Mouse (Mus musculus): ENCODE measurements around the gene Syna. TPM values are rescaled to one million over a fixed set of nuclear protein-coding genes. Genes with fewer than 3 reads are reported as not detected.

Syna gene
- polyA plus RNA-seq (2015; fragmentation: Nextera tagmentation; extraction: Ambion mirVana) = 0.41 and 0.86 TPM in 2 replicates

DNA sequence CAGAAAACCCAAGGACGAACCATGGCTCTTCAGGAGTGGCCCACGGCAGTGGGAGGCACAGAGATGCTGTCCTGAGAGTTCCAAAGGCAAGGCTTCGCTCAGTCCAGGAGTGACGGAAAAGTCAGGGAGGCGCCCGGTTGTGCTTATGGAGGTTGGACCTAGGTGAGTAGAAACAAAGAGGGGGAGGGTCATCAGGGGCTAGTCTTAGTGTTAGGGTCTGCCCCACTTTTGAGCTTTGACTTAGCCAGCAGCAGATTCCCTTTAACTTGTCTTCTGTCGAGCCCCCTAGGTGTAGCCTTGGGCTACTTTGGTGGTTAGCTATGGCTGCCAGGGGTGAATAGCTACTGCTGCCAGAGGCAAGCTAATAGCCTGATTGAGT is at the start of gene Syna:
Gene Syna, minus strand, starts transcription at position 101 of the 379 bp plus-strand sequence.
- Histone ChIP-seq H3K9me3 (ENCODE audit: control insufficient read depth, low read length) (no peaks in the 10 kb centered on the region), H3K4me3 (replicated peaks; ENCODE audit: low read length) (no peak within 1 kb of the TSS), H3K27ac (ENCODE audit: low read length) (no peak within 1 kb of the TSS), H3K4me2 (ENCODE audit: low read length) (no peak within 1 kb of the TSS), H3K36me3 (ENCODE audit: control insufficient read depth, insufficient read depth) (no peaks in the 10 kb centered on the region), H3K4me1 (replicated peaks; ENCODE audit: control insufficient read depth, insufficient read depth, low read length) (peaks cover 15% of the 10 kb centered on the region), H3K27me3 (replicated peaks; ENCODE audit: control insufficient read depth, insufficient read depth, low read length) (no peaks in the 10 kb centered on the region), H3K9ac (replicated peaks; ENCODE audit: low read depth, low read length) (no peak within 1 kb of the TSS)
- no peak for ATAC-seq
- WGBS = 88% methylated on average over 7 of the region's 7 CpGs

DNA sequence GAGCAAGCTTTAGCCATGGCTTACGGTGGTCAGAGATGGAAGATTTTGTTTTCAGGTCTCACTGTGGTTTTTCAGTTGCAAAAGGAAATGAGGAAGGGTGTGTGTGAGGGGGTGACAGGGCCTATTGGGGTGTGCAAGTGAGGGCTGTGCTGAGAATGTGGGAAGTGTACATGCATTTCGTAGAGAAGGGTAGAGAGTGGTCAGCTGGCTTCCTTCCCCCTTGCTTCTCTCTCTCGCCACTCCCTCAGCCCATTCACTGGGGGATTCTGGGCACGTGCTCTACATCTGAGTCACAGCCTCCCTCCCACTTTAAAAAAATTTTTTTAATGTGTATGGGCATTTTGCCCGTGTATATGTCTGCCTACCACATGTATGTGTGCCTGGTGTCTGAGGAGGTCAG is 47.1 kb upstream of the Syna start:
- no peak overlapping the region for H3K4me2 ChIP-seq (ENCODE audit: low read length)
- no peak overlapping the region for H3K9ac ChIP-seq (replicated peaks; ENCODE audit: low read depth, low read length)
- H3K27me3 ChIP-seq (replicated peaks; ENCODE audit: control insufficient read depth, insufficient read depth, low read length) = no peaks in the 10 kb centered on the region
- H3K4me1 ChIP-seq (replicated peaks; ENCODE audit: control insufficient read depth, insufficient read depth, low read length) = no peaks in the 10 kb centered on the region
- 79% methylated on average over 5 of the region's 5 CpGs for WGBS
- no peak overlapping the region for H3K4me3 ChIP-seq (replicated peaks; ENCODE audit: low read length)
- no peak for ATAC-seq
- H3K36me3 ChIP-seq (ENCODE audit: control insufficient read depth, insufficient read depth) = no peaks in the 10 kb centered on the region
- H3K9me3 ChIP-seq (ENCODE audit: control insufficient read depth, low read length) = no peaks in the 10 kb centered on the region
- no peak overlapping the region for H3K27ac ChIP-seq (ENCODE audit: low read length)

DNA sequence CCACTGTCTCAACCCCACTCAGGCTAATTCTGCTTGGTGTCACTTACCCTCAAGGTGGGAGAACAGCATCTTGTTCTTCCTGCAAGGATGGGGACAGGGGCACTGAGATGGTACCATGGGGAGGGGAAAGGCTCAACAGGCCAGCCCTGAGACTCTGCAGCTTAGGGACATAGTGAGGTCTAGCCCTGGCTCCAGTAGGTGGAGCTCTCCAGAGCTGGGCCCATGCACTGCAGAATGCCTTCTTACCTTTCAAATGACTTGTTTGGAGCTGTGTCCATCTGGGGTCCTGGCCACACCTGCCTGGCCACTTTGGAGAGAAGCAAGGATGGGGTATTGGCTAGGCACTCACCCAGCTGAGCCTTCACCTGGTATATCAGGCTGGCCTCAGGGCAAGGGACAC is 46.3 kb upstream of the Syna start:
- no peaks in the 10 kb centered on the region for H3K27me3 ChIP-seq (replicated peaks; ENCODE audit: control insufficient read depth, insufficient read depth, low read length)

DNA sequence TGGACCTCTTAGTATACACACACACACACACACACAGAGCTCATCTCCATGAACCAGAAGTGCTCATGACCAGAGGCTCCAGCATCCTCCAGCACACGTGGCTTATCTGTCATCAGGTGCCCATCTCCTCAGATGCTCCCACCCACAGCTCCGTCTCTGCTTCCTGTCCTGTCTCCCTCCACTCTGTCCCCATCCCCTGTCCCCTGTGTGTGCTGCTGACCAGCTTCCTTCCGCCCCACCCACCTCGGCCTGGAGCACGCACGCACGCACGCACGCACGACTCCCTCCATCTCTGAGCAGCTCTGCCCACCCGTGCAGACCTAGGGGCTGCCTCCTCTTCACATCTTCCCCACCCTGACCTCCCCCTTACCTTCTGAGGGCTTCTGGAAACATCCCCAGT is 44.4 kb upstream of the Syna start:
- no peaks in the 10 kb centered on the region for H3K4me1 ChIP-seq (replicated peaks; ENCODE audit: control insufficient read depth, insufficient read depth, low read length)
- WGBS = 90% methylated on average over 11 of the region's 11 CpGs
- H3K27me3 ChIP-seq (replicated peaks; ENCODE audit: control insufficient read depth, insufficient read depth, low read length) = no peaks in the 10 kb centered on the region
- no peak overlapping the region for H3K4me3 ChIP-seq (replicated peaks; ENCODE audit: low read length)
- ATAC-seq = no peak
- no peaks in the 10 kb centered on the region for H3K36me3 ChIP-seq (ENCODE audit: control insufficient read depth, insufficient read depth)
- H3K9me3 ChIP-seq (ENCODE audit: control insufficient read depth, low read length) = no peaks in the 10 kb centered on the region
- no peak overlapping the region for H3K9ac ChIP-seq (replicated peaks; ENCODE audit: low read depth, low read length)
- H3K4me2 ChIP-seq (ENCODE audit: low read length) = no peak overlapping the region
- H3K27ac ChIP-seq (ENCODE audit: low read length) = no peak overlapping the region

More for the DNA sequence above, 46.3 kb upstream of the Syna start:
- H3K4me2 ChIP-seq (ENCODE audit: low read length) = no peak overlapping the region
- no peaks in the 10 kb centered on the region for H3K36me3 ChIP-seq (ENCODE audit: control insufficient read depth, insufficient read depth)
- no peak for ATAC-seq
- H3K4me1 ChIP-seq (replicated peaks; ENCODE audit: control insufficient read depth, insufficient read depth, low read length) = no peaks in the 10 kb centered on the region
- H3K9ac ChIP-seq (replicated peaks; ENCODE audit: low read depth, low read length) = no peak overlapping the region
- no peak overlapping the region for H3K4me3 ChIP-seq (replicated peaks; ENCODE audit: low read length)
- H3K27ac ChIP-seq (ENCODE audit: low read length) = no peak overlapping the region
- no peaks in the 10 kb centered on the region for H3K9me3 ChIP-seq (ENCODE audit: control insufficient read depth, low read length)

DNA sequence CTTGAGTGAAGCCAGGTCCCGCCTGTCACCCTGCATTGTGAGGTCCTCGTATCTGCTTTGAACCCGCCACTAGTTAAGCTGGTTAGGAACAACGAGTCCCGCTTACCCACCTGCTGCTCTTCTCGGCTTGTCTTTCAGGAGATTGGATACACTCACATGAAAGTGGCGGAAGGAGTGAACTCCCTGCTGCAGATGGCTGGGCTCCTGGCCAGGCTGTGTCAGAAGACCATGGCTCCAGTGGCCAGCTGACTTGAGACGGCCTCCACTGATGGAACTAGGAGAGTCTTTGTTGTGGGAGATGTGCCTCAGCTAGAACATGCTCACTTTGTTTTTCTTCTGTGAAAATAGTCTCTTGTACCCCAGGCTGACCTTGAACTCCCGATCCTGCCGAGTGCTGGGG is 37.7 kb upstream of the Syna start:
- H3K4me3 ChIP-seq (replicated peaks; ENCODE audit: low read length) = no peak overlapping the region
- no peak overlapping the region for H3K27ac ChIP-seq (ENCODE audit: low read length)
- peaks cover 15% of the 10 kb centered on the region for H3K36me3 ChIP-seq (ENCODE audit: control insufficient read depth, insufficient read depth)
- no peaks in the 10 kb centered on the region for H3K27me3 ChIP-seq (replicated peaks; ENCODE audit: control insufficient read depth, insufficient read depth, low read length)
- no peak for ATAC-seq
- no peak overlapping the region for H3K4me2 ChIP-seq (ENCODE audit: low read length)
- no peaks in the 10 kb centered on the region for H3K4me1 ChIP-seq (replicated peaks; ENCODE audit: control insufficient read depth, insufficient read depth, low read length)
- H3K9ac ChIP-seq (replicated peaks; ENCODE audit: low read depth, low read length) = no peak overlapping the region
- H3K9me3 ChIP-seq (ENCODE audit: control insufficient read depth, low read length) = no peaks in the 10 kb centered on the region
- WGBS = 75% methylated on average over 10 of the region's 10 CpGs

DNA sequence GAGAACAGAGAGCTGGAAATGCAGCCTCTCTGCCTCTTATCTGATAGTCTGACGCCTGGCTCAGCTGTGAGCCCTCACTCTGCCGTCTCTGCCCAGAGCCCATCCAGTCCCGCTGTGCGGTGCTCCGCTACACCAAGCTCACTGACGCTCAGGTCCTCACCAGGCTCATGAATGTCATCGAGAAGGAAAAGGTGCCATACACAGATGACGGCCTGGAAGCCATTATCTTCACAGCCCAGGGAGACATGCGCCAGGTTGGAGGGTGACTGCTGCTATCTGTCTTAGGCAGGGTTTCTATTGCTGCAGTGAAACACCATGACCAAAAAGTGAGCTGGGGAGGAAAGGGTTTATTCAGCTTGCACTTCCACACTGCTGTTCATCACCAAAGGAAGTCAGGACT is 33.1 kb upstream of the Syna start:
- H3K27ac ChIP-seq (ENCODE audit: low read length) = no peak overlapping the region
- no peak overlapping the region for H3K4me2 ChIP-seq (ENCODE audit: low read length)
- 82% methylated on average over 9 of the region's 9 CpGs for WGBS
- no peak overlapping the region for H3K9ac ChIP-seq (replicated peaks; ENCODE audit: low read depth, low read length)
- ATAC-seq = no peak
- H3K4me3 ChIP-seq (replicated peaks; ENCODE audit: low read length) = no peak overlapping the region
- no peaks in the 10 kb centered on the region for H3K9me3 ChIP-seq (ENCODE audit: control insufficient read depth, low read length)
- H3K4me1 ChIP-seq (replicated peaks; ENCODE audit: control insufficient read depth, insufficient read depth, low read length) = no peaks in the 10 kb centered on the region
- H3K27me3 ChIP-seq (replicated peaks; ENCODE audit: control insufficient read depth, insufficient read depth, low read length) = no peaks in the 10 kb centered on the region
- H3K36me3 ChIP-seq (ENCODE audit: control insufficient read depth, insufficient read depth) = peaks cover 19% of the 10 kb centered on the region

DNA sequence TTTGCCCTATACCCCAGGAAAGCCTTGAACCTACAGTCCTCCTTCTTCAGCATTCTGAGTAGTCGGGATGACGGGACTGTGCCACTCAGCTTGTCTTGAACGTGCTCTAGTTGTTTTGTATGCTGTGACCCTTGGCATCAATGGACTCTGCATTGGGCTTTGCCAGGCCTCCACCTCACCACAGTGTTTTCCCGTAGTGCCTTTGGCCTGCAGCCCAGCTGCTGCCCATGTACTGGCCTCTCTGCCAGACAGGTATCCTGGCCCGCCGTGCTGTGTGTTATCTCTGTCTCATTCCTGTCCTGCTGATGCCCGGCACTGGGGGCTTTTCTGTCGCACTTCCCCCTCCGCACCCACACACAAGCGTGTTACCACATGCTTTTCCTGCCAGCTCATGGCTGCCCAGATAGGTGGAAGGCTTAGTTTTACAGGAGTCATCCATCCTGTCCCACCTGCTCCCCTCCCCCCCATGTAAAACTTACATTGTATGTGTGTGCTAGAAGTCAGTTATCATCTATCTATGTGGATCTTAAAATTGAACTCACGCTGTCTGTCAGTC is 32.1 kb upstream of the Syna start:
- H3K4me2 ChIP-seq (ENCODE audit: low read length) = no peak overlapping the region
- no peak overlapping the region for H3K27ac ChIP-seq (ENCODE audit: low read length)
- no peaks in the 10 kb centered on the region for H3K27me3 ChIP-seq (replicated peaks; ENCODE audit: control insufficient read depth, insufficient read depth, low read length)
- ATAC-seq = no peak
- peaks cover 15% of the 10 kb centered on the region; the same call in 1 of the 2 replicates for H3K36me3 ChIP-seq (ENCODE audit: control insufficient read depth, insufficient read depth)
- 91% methylated on average over 11 of the region's 11 CpGs for WGBS
- H3K9me3 ChIP-seq (ENCODE audit: control insufficient read depth, low read length) = no peaks in the 10 kb centered on the region
- no peaks in the 10 kb centered on the region for H3K4me1 ChIP-seq (replicated peaks; ENCODE audit: control insufficient read depth, insufficient read depth, low read length)
- no peak overlapping the region for H3K9ac ChIP-seq (replicated peaks; ENCODE audit: low read depth, low read length)
- no peak overlapping the region for H3K4me3 ChIP-seq (replicated peaks; ENCODE audit: low read length)

DNA sequence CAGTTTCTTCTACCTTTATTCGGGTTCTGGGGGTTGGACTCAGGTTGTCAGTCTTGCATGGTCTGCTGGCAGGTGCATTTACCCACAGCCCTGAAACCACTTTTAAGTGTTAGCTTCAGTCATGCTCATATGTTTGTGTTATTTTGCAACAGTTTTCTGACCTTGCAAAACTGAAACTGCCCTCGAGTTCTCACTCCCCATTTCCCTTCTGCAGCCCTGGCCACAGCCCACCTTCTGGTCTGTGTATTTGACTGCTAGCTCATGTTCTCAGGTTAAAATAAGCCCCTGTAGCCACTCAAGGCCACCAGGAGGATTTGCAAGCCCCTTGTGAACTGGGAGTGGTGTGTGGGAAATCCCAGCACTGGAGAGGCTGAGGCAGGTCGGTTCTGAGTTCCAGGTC is 29.9 kb upstream of the Syna start:
- H3K9ac ChIP-seq (replicated peaks; ENCODE audit: low read depth, low read length) = no peak overlapping the region
- ATAC-seq = no peak
- H3K27ac ChIP-seq (ENCODE audit: low read length) = no peak overlapping the region
- H3K27me3 ChIP-seq (replicated peaks; ENCODE audit: control insufficient read depth, insufficient read depth, low read length) = no peaks in the 10 kb centered on the region
- no peaks in the 10 kb centered on the region for H3K9me3 ChIP-seq (ENCODE audit: control insufficient read depth, low read length)
- peaks cover 9% of the 10 kb centered on the region; the same call in 1 of the 2 replicates for H3K36me3 ChIP-seq (ENCODE audit: control insufficient read depth, insufficient read depth)
- H3K4me1 ChIP-seq (replicated peaks; ENCODE audit: control insufficient read depth, insufficient read depth, low read length) = no peaks in the 10 kb centered on the region
- whole genome bisulfite sequencing = 95% methylated on average over 3 of the region's 3 CpGs
- H3K4me3 ChIP-seq (replicated peaks; ENCODE audit: low read length) = no peak overlapping the region
- no peak overlapping the region for H3K4me2 ChIP-seq (ENCODE audit: low read length)

DNA sequence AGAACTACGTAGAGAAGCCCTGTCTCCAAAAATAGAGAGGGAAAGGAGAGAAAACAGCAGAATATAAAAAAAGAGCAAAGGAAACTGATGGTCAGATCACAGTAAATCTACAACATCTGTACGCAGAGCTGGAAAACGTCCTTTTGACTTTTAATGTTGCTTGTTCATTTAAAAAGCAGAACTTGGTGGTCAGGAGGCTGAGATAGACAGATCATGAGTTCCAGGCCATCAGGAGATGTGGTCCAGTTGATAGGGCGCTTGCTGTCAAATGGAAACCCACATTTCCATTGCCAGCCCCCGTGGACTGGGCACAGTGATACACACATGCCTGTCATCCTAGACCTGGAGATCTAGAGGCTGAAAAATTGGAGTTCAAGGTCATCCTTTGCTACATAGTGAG is 24.8 kb upstream of the Syna start:
- Histone ChIP-seq H3K9me3 (ENCODE audit: control insufficient read depth, low read length) (no peaks in the 10 kb centered on the region), H3K27ac (ENCODE audit: low read length) (no peak overlapping the region), H3K9ac (replicated peaks; ENCODE audit: low read depth, low read length) (no peak overlapping the region), H3K4me3 (replicated peaks; ENCODE audit: low read length) (no peak overlapping the region), H3K36me3 (ENCODE audit: control insufficient read depth, insufficient read depth) (no peaks in the 10 kb centered on the region), H3K4me1 (replicated peaks; ENCODE audit: control insufficient read depth, insufficient read depth, low read length) (peaks cover 9% of the 10 kb centered on the region), H3K4me2 (ENCODE audit: low read length) (no peak overlapping the region), H3K27me3 (replicated peaks; ENCODE audit: control insufficient read depth, insufficient read depth, low read length) (no peaks in the 10 kb centered on the region)
- ATAC-seq = no peak
- WGBS = 90% methylated on average over 5 of the region's 5 CpGs

DNA sequence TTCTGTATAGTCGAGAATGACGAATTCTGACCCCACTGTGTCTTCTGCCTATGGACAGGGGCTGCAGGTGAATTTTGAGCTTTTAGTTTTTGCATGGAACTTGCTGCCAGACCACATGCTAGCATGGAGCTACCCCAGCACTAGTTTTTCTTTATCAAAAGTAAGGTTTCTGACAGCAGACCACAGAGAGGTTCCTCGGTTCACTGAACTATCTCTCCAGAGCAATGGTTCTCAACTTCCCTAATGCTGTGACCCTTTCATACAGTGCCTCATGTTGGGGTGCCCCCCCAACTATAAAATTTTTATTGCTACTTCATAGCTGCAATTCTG is 23.9 kb upstream of the Syna start:
- WGBS = 75% methylated on average over 3 of the region's 3 CpGs
- Histone ChIP-seq H3K27me3 (replicated peaks; ENCODE audit: control insufficient read depth, insufficient read depth, low read length) (no peaks in the 10 kb centered on the region), H3K27ac (ENCODE audit: low read length) (no peak overlapping the region), H3K4me2 (ENCODE audit: low read length) (no peak overlapping the region), H3K36me3 (ENCODE audit: control insufficient read depth, insufficient read depth) (no peaks in the 10 kb centered on the region), H3K9ac (replicated peaks; ENCODE audit: low read depth, low read length) (no peak overlapping the region), H3K4me1 (replicated peaks; ENCODE audit: control insufficient read depth, insufficient read depth, low read length) (peaks cover 9% of the 10 kb centered on the region), H3K9me3 (ENCODE audit: control insufficient read depth, low read length) (no peaks in the 10 kb centered on the region), H3K4me3 (replicated peaks; ENCODE audit: low read length) (no peak overlapping the region)
- ATAC-seq = no peak
